Mouse (Mus musculus) right cerebral cortex, postnatal 4 days (tissue): Measurements from ENCODE around the gene Wwox.

Source experiments
- DNase-seq: peaks from one replicate; pipeline ENCODE4 v3.0.0-alpha.2; 2022

The Wwox gene

DNA sequence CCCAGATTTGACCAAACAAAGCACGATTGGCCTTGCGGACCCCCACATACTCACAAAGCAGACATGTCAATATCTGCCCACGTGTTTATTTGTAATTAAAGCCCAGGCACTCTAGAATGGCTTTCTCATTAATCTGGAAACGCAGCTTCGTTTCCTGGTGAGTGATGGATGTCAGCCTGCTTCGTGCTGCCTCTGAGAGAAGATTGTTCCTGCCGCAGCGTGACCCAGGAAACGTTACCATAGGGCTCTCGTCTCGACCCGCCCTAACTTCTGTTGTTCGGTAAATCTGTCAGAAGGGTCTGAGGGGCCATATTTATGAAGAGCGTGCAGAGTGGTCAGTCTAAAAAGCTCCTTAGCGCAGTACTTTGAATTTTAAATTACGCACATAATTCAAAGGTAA, 164.9 kb downstream of the Wwox start:
- no peak for DNase-seq

DNA sequence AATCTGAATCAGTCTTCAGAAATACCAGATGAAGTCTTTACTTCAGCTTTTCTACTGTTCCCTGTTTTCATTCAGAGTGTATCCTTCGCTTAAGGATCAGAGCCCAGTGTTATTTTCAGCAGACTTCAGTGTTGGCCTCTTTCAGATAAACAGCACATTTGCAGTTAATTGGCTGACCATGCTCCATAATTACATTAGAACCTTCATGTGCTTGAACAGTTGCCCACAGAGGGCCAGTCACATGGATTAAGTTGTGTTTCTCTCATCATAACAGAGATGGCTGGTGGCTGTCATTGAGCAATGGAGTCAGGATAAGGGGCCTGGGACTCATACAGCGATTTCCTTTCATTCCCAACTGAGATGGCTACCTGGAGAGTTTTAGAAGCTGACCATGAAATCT, 166.2 kb downstream of the Wwox start:
- DNase-seq: no peak

DNA sequence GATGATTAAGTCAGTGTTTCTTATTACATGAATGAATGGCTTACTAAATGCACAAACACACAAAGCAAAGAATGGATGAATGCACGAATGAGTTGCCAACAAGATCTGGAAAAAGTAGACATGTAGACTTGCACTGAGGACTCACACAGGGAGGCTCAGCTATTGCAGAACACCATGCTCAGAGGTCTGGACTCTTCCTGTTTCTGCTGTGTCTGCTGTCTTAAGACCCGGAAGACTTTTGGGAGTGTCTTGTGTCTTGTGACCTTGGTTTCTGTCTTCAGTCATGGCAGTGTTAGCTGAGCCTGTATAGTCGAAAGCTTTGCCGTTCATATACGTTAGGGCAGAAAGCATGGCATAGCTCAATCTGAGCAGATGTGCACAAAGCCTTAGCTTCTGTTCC, 169.9 kb downstream of the Wwox start:
- no peak for DNase-seq

- no peak for DNase-seq
Observed at GRCm38 (mm10) chr8:114611075-114611474, 171.6 kb downstream of the Wwox start.

GRCm38 (mm10) chr8:114612091-114612490, 172.6 kb downstream of the Wwox start:
- DNase-seq: no peak

DNA sequence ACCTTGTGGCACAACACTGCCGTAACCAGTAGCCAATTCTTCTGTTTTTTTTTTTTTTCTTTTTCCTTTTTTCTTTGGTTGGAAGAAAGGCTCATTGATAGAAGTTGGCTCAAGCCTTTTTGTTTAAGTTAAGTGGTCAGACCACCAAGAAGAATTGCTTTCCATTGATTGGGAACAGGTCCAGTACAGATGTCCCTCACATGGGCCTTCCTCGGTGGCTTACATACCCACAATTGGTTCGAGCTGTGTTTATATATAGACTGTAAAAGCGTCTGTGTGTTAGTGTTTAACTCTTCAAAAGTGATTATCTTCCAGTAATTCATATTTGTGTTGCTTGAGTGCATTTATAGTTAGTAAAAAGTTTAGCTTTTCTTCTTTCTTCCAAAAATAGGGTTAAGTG, 176.0 kb downstream of the Wwox start:
- no peak for DNase-seq

- DNase-seq: no peak
Observed at GRCm38 (mm10) chr8:114615908-114616307, 176.5 kb downstream of the Wwox start.

DNA sequence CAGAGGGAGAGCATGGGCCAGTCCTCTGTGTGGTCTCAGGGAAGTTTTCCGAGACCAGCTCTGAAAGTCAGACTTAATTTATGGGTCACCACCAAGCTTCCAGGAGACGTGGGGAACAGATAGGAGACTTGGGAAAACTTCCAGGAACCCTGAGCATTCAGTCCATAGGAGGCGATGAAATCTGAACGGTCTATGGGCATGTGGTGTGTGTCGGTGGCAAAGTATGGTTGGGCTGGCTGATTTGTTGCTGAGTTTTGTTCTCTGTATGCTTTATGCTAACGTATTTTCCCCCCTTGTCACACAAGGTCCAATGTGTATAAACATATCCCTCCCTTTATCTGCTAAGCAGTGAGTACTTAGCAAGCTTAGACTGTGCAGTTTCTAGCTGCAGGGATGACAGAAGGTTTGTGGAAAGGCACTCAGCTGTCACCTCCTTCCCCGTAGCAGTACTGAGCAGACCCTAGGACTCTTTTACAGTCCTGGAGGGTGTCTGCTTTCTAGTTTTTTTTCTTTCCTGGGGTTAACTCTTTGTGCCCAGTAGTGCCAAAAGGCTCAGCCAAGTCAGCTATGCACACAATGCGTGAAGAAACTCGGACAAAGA, 179.6 kb downstream of the Wwox start:
- no peak for DNase-seq

DNA sequence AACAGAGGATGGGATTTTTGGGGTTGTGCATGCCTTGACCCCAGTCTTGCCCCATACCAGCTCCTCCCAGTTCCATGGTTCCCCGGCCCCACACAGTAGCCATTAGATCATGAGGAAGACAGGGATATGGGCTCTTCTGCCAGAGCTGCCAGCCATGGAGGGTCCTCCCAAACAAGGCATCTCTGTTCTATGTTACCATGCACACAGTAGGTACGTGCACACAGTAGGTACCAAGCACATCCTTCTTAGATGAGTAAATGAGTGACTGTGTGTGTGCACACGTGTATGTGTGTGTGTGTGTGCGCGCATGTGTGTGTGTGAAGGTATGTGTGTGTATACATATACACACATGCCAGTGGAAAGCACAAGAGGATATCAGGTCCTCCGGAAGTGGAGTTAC, 185.9 kb downstream of the Wwox start:
- no peak for DNase-seq

DNA sequence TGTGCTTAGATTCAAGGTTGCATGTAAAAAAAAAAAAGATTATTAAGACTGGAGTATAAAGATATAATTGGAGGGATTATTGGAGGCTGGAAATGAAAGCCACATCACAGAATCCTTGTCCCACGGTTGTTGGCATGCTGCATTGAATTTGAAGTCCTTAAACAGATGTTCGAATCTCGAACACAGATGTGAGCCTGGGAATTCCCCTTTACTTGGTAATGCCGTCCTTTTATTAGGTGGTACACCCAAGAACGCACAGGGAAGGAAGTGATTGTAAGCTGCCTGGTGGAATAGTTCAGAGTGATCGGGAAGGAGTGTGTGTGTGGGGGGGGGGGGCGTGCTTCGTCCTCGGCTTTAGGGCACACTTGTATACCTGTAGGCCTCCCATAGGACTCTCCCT, 187.4 kb downstream of the Wwox start:
- no peak for DNase-seq

DNA sequence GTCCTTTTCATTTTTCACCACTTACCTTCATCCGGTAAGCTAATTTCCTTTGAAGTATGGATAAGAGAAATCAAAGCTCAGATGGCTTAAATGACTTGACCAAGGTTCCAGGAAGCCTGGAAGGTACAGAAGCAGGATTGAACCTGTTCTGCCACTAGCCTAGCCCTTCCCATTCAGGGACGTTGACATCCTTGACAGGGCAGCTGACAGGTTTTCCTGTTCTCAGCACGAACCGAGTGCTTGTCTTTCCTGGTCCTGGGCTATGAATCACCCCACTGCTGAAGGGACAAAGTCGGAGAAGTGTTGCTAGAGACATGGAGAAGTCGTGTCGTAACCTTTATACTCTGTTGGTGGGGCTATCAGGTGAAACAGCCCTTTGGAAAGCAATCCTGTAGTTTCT, 190.3 kb downstream of the Wwox start:
- no peak for DNase-seq

- no peak for DNase-seq
Observed at GRCm38 (mm10) chr8:114631087-114631486, 191.6 kb downstream of the Wwox start.

- DNase-seq: no peak
Observed at GRCm38 (mm10) chr8:114634151-114634550, 194.7 kb downstream of the Wwox start.

DNA sequence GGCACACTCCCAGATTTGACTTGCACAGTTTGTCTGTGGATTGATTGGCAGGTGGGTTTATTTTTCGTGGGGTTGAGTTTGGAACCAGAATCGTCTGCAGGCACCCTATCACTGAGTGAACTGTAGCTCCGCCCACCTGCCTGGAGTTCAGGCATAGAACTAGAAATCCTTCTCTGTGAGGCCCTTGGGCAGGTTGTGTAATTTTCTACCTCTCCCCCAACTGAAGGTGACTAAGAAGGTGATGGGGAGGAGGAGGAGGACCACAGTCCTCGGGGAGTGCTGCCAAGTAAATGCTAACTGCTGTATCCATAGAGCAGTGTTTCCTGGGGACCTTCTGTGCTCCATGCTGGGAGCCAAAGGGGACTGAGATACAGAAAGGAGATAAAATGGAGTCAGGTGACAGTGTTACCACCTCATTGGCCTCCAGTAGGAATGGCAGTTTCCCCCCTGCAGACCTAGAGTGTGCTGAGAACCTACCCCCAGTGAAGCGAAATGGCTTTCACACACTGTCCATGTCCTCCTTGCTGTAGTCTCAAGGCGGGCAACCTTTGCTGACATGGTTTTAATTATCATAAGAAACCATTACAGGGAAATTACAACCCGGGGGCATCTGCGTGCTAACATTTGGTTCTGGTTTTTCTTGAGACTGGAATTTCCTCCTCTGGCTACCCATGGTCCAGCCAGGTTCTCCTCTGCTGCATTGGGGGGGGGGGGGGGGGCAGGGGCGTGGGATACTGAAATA, 195.4 kb downstream of the Wwox start:
- no peak for DNase-seq

- no peak for DNase-seq
Observed at GRCm38 (mm10) chr8:114636376-114636775, 196.9 kb downstream of the Wwox start.

- no peak for DNase-seq
Observed at GRCm38 (mm10) chr8:114641809-114642208, 202.4 kb downstream of the Wwox start.

DNA sequence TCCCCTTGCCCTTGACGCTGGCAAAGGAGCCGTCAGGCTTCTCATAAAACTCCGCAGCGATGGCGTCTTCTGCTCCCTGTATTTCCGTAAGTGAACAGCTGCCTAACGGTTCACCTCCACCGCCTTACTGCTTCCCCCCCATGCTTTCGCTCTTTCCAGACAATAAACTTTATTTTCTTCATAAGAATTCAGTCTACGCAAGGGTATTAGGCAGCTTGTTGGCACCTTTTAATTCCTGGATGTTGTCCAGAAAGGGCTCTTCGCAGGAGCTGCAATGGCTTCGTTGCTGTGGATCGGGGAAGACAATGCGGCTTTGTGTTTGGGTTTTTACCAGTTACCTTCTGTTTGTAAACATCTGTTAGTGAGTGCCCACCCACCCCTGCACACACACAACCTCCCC, 211.3 kb downstream of the Wwox start:
- no peak for DNase-seq

DNA sequence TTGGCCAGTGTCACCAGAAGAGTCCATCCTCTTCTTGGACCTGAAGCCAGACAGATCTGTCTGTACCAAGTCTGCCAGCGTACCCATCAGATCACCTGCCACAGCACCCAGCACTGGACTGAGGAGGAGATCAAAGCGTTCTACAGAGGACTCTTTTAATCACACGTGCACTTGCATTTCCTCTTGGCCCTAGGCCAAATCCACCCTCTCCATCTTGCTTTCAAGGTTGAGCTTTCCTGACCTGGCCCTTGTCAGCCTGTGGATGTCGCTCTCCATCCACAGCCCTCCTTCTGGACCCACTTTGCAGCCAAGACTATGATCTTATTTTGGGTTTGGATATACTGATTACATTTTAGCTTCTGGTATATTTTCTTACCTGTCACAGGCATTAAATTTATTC, 218.3 kb downstream of the Wwox start:
- DNase-seq: no peak

- no peak for DNase-seq
Observed at GRCm38 (mm10) chr8:114658475-114658874, 219.0 kb downstream of the Wwox start.

- no peak for DNase-seq
Observed at GRCm38 (mm10) chr8:114663053-114663452, 223.6 kb downstream of the Wwox start.

- no peak for DNase-seq
Observed at GRCm38 (mm10) chr8:114665521-114665920, 226.1 kb downstream of the Wwox start.

GRCm38 (mm10) chr8:114670801-114671200, 231.3 kb downstream of the Wwox start:
- DNase-seq: no peak

DNA sequence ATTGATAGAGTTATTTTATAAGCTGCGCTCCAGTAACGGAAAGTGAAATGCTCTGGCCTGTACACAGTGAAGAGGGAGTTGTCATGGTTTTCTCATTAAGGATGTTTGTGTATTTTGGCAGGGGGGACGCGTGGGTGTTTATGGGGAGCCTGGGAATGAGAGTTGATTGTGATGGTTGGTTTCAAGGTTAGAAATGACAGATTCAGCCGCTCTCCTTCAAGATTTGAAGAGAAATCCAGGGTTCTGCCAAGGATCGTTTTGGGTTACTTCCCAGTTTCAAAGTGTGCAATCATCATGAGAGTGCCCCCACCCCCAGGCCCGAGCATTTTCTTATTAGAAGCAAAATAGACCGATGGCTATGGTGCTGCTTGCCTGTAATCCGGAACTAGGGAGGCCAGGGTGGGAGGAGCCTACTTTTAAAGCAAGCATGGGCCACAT, 231.8 kb downstream of the Wwox start:
- DNase-seq: no peak

DNA sequence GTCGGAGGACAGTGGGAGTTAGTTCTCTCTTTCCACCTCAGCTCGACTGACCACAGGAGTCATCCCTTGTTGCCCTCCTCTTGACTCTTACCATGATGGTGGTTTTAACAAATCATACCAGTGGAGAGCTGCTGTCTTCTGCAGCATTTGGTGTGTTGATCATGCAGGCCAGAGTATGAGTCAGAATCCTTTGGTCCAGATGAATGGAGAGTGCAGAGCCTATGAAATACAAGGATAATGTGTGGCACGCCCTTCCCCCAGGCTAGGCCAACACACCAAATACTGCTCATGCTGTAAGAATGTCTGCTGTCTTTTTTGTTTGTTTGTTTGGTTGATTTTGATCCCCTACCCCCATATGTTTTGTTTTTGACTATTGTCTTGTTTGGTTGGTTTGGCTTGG, 234.0 kb downstream of the Wwox start:
- DNase-seq: no peak

DNA sequence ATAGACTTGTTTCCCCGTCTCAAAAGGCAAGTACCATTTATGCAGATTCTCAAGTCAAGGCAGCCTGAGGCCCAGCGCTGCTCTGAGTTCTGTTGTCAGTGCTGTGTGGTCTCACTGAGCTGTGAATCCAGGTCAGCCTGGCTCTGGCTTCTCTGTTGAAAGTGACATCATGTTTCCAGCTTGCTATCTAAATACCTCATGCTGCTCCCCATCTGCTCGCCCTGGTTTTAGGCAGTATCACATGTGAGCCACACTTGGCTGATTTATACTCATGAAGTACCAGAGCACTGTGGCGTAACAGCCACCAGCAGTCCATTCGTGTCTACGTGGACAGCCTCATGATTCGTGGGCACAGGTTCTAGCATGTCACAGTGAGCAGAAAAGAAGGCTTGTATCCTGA, 235.7 kb downstream of the Wwox start:
- no peak for DNase-seq
